Mouse (Mus musculus): Measurements from ENCODE around the gene Tpbg.
"Not testable (repeated sequence)": the region's sequence is repeated elsewhere in the genome, so short reads cannot be mapped to it uniquely, and the experiment has no call there.

Tpbg gene

DNA sequence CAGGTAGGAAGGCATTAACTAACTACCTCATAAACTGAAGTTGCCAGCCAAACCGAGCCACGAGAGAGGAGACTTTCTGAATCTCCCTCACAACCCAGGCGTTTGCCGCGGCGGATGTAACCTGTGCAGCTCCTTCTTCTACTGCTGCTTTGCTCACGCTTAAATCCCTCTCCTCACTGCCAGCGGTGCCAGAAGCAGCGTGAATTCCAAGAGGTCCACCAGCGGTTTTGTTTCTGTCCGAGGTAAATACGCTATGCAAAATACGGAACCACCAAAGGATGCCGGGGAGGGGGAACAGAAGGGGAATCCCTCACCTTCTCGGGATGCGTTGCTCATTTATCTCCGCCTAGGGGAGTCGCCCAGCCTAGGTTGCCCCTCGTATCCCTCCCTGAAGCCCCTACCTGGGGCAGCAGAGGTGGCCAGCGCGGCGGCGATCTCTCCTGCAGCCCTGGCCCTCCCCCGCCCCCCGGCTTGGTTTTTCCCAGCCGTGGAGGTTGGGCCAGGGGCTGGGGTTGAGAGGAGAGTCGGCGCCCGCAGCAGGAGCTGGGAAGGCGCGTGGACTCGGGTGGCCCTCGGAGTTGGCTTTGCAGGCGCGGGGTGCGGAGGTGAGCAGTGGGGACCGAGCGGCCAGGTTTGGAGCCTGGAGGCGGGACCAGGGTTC is at the start of gene Tpbg:
TSS of gene Tpbg (plus strand) at position 30 of the 661 bp plus-strand sequence.
- in situ Hi-C loops (cut with MboI; ENCODE audit: low sequenced_read_pairs) = no loop called here

GRCm38 (mm10) chr9:85801986-85802385 is 40.2 kb upstream of the Tpbg start:
- in situ Hi-C loops (cut with MboI; ENCODE audit: low sequenced_read_pairs) = not testable (repeated sequence)

DNA sequence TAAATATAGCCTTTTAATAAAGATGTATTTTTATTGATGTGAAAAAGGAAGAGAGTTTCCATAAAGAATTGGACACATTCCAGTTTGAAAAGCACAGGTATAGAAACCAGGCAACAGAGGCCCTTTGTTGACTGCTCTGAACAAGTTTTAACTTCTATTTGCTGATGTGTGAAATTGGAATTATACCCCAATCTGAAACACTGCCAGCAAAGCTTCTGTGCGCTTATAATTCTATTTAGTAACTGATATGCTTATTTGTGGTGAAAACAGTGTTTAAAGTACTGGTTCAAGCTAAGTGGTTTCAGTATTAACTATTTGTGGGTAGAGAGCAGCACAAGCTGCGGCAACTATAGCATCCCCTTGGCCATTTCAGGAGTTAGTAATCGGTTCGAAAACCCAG is 39.6 kb upstream of the Tpbg start:
- in situ Hi-C loops (cut with MboI; ENCODE audit: low sequenced_read_pairs) = no loop called here

GRCm38 (mm10) chr9:85806411-85806810 is 35.8 kb upstream of the Tpbg start:
- in situ Hi-C loops (cut with MboI; ENCODE audit: low sequenced_read_pairs) = no loop called here

GRCm38 (mm10) chr9:85809246-85809645 is 32.9 kb upstream of the Tpbg start:
- in situ Hi-C loops (cut with MboI; ENCODE audit: low sequenced_read_pairs) = no loop called here

GRCm38 (mm10) chr9:85820829-85821228 is 21.4 kb upstream of the Tpbg start:
- in situ Hi-C loops (cut with MboI; ENCODE audit: low sequenced_read_pairs) = no loop called here

- in situ Hi-C loops (cut with MboI; ENCODE audit: low sequenced_read_pairs) = no loop called here
Measured at GRCm38 (mm10) chr9:85835521-85836425, 6.4 kb upstream of the Tpbg start.

- in situ Hi-C loops (cut with MboI; ENCODE audit: low sequenced_read_pairs) = no loop called here
Measured at GRCm38 (mm10) chr9:85839626-85840025, 2.6 kb upstream of the Tpbg start.

DNA sequence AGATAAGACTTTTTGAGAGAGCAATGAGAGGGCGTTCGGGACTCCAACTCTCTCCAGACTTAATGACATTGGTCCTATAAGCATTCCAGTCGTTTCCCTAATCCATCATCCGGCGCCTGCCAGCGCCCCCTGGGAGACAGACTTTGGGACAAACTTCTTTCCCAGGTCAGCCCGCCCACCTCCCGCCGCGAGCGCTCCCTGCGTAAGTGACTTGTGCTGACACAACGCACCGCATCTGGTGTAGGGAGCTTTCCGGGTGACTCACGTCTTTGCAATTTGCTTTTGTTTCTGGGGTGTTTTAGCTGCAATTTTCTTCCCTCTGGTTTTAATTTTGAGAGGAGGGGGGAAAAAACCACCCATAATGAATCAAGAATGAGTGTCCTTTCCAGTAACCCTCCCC is 289 bp upstream of the Tpbg start:
- in situ Hi-C loops (cut with MboI; ENCODE audit: low sequenced_read_pairs) = no loop called here

- in situ Hi-C loops (cut with MboI; ENCODE audit: low sequenced_read_pairs) = no loop called here
Measured at GRCm38 (mm10) chr9:85843031-85843890, 1.1 kb downstream of the Tpbg start.

DNA sequence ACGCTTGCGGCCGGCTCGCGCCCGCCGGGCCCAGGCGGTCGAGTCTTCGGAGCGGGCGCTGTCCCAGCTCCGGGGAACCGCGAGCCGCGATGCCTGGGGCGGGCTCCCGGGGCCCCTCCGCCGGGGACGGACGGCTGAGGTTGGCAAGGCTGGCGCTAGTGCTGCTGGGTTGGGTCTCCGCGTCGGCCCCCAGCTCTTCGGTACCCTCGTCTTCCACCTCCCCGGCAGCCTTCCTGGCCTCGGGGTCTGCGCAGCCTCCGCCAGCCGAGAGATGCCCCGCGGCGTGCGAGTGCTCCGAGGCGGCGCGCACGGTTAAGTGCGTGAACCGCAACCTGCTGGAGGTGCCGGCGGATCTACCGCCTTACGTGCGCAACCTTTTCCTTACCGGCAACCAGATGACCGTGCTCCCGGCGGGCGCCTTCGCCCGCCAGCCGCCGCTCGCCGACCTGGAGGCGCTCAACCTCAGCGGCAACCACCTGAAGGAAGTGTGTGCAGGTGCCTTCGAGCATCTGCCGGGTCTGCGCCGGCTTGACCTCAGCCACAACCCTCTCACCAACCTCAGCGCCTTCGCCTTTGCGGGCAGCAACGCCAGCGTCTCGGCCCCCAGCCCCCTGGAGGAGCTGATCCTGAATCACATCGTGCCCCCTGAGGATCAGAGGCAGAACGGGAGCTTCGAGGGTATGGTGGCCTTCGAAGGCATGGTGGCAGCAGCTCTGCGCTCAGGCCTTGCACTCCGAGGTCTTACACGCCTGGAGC is 1.9 kb downstream of the Tpbg start:
- in situ Hi-C loops (cut with MboI; ENCODE audit: low sequenced_read_pairs) = no loop called here

DNA sequence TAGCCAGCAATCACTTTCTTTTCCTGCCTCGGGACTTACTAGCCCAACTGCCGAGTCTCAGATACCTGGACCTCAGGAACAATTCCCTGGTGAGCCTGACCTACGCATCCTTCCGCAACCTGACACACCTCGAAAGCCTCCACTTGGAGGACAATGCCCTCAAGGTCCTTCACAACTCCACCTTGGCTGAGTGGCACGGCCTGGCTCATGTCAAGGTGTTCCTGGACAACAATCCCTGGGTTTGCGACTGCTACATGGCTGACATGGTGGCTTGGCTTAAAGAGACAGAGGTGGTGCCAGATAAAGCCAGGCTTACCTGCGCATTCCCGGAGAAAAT is 2.4 kb downstream of the Tpbg start:
- in situ Hi-C loops (cut with MboI; ENCODE audit: low sequenced_read_pairs) = no loop called here

- in situ Hi-C loops (cut with MboI; ENCODE audit: low sequenced_read_pairs) = no loop called here
Measured at GRCm38 (mm10) chr9:85846186-85846585, 4.0 kb downstream of the Tpbg start.

DNA sequence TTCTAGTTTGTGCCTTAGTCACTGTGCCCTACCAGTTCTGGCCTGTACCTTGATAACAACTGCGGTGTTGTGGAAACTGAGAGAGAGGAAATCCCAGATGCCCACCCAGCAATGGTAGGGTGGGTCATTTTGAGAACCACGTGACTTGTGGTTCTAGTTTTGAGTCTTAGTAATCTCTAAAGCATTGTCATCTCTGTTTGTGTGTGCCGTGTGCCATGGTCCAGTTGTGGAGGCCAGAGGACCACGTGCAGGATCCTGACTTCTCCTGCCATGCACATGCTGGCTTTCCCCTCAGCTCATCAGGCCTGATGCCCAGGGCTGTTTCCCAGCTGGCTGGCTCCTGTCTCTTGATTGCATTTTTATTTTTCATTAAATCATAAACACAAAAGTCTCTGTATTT is 12.6 kb downstream of the Tpbg start:
- in situ Hi-C loops (cut with MboI; ENCODE audit: low sequenced_read_pairs) = no loop called here

DNA sequence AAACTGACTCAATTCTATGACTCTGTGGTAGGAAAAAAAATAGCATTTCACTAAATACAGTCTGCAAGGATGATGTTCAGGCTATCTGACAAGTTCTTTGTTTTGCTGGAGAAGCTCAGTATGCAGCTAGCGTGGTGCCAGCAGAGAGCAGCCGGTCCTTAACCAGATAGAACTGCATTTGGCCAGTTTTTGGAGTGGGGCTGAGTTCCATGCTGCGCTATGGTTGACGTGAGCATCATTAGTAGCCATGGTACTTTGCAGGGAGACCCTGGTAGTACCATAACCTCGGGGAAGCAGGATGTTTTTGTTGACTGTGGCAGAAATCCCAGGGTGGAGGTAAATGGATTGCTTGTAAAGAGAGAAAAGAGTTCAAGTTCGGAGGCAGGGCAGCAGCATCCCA is 14.3 kb downstream of the Tpbg start:
- in situ Hi-C loops (cut with MboI; ENCODE audit: low sequenced_read_pairs) = no loop called here

GRCm38 (mm10) chr9:85861065-85861464 is 18.9 kb downstream of the Tpbg start:
- in situ Hi-C loops (cut with MboI; ENCODE audit: low sequenced_read_pairs) = no loop called here

DNA sequence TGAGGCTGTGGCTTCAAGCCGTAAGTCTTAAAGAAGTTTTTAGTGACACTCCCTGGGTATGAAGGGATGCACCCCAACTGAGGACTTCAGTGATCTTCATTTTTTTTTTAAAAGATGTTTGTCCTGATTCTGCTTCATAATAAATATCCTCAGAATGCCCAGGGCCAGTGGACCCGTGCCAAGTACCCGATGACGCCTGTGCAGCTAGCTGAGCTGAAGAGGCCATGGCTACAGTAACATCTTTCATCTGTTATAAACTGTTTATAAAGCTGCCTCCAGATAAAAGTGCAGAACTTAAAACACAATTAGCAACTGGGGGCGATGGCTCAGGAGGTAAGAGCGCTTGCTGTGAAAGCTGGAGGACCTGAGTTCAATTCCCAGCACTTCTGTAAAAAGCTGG is 20.4 kb downstream of the Tpbg start:
- in situ Hi-C loops (cut with MboI; ENCODE audit: low sequenced_read_pairs) = no loop called here

GRCm38 (mm10) chr9:85872908-85873307 is 30.7 kb downstream of the Tpbg start:
- in situ Hi-C loops (cut with MboI; ENCODE audit: low sequenced_read_pairs) = no loop called here

DNA sequence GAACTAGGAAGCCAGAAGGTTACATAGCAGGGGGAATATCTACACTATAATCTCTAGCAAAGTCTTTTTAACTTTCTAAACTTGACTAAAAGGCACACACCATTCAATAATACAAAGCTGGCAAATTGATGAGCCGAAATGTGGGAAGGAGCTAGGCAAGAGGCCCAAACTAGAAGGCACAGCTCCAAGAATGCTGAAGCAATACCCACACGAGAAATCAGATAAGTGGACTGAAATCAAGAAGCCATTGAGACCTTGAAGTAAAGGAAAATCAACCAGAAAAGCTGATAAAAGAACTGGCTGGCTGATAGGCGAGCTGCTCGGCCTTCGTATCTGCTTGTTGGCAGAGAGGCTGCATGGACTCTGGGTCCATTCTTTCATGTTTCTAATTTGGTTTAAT is 51.5 kb downstream of the Tpbg start:
- in situ Hi-C loops (cut with MboI; ENCODE audit: low sequenced_read_pairs) = no loop called here
